Mouse (Mus musculus) embryonic stem cell, embryonic (primary cell): ENCODE results near the gene Gtf3c4.

Source experiments
- CTCF ChIA-PET, 4 experiments: fragments of 300-600 bp in 2 of 4; fragments of 350-600 bp in 2 of 4; sonication (Branson Sonifier 250); formaldehyde crosslinking; loops; one replicate each; lab custom pipeline; 2022; ENCODE audit warnings: inconsistent platforms in 2 of 4; lab: Charles Lee
- POLR2A ChIA-PET, 4 experiments: fragments of 300-600 bp in 2 of 4; fragments of 350-600 bp in 2 of 4; sonication (Branson Sonifier 250); formaldehyde crosslinking; loops; one replicate each; lab custom pipeline; 2022; ENCODE audit warnings: antibody characterized with exemption in 4 of 4, inconsistent platforms in 1 of 4; lab: Charles Lee

Gene Gtf3c4

DNA sequence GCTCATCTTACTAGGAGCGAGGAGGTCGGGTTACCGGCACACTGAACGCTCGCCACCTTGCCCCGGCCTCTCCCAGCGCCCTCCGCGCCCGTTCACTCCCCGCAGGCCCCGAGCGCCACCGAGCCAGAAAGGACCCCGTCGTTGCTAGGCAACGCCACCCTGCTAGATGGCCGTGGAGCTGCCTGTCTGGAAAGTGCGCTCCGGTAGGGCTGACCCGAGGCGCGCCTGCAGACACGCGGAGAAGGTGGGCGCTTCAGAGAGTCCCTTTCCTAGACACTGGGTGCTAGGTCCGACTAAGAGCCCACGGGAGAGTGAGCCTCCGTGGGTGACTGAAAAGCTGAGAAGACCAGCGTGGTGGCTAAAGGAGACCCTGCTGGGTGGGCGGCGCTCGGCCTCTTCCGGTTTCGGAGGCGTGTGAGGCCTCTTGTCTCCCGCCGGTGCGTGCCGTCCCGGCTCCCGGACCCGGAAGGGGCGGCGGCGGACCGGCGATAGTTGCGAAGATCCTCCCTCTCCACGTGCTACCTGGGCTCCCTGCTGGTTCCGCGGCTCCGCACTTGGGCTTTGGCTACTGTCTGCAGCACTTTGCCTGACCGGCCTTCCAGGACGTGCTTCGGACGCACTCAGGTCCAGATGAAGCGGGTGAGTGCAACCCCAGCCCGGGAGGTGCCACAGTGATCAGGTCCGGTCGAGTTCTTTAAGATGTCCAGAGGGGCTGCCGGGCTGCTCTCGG is at the start of gene Gtf3c4, which contains the start of gene Ddx31:
Gtf3c4 (minus strand) TSS at position 139 of the 730 bp plus-strand sequence.
Ddx31 (plus strand) TSS at position 185 of the 730 bp plus-strand sequence.
- CTCF ChIA-PET: interaction anchor here in 2 of 4 experiments (0.6 to 1.6 kb wide), 3 partner anchors 85 to 280 kb away, joined by 3 to 7 read pairs (median 4); no protein-coding TSS in a partner anchor
- POLR2A ChIA-PET: interaction anchor here (0.5 to 6.7 kb wide), 39 partner anchors 9 to 1081 kb away, joined by 3 to 36 read pairs (median 3); partner anchors contain the start of genes Ak8 (in 2 of the 4), Barhl1 (in 2 of the 4), Spaca9 (in 2 of the 4) and Gtf3c5 (in 1 of the 4)

DNA sequence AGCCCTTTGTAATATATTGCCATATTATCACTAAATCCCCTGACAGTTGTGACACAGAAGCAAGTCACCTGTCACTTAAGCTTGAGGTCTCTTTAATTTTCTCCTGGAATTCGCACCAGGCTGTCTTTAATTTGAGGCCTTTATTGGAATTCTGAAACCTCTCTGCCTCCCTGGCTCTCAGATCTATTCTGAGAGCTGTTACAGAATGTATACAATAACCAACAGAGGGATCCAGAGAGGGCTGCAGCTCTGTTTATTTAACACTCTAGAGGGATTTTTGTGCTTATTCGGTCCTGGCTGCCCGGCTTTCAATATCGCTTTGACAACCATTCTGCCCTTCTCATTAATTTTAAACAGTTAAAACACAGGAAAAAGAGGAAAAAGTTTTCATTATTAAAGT is 44.8 kb upstream of the Gtf3c4 start:
- ChIA-PET POLR2A (no interaction called here), CTCF (no interaction called here)

DNA sequence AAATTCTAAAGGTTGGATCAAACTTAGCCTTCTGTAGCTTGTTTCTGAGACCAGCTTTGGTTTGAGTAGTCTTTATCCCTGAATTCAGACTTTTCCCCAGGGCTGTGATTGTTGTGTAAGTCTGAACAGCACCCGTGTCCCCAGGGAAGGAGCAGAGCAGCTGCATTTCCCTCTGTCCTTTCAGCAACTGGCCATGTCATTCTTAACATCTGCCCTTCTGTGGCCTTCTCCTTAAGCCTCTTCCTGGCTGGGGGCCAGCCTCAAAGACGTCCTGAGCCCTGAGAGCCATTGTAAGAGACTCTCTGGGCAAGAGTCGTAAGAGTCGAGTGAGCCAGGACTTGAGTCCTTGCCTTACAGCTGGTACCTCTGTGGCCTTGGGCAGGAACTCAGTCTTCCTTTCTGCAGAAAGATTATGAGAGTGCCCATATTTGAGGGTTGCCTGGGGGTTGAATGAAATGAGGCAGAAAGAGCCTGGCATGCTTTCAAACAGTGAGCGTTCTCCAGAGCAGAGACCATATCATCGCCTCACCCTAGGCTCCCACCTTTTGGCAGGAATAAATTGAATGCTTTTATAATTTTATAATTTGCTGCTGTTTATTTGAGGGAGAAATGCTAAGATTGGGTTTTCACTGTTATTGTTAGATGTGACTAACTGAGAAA is 42.8 kb upstream of the Gtf3c4 start:
- POLR2A ChIA-PET: interaction anchor here in 1 of 4 experiments (0.6 kb wide), 1 partner anchor 31 kb away, joined by 3 read pairs; no protein-coding TSS in a partner anchor

DNA sequence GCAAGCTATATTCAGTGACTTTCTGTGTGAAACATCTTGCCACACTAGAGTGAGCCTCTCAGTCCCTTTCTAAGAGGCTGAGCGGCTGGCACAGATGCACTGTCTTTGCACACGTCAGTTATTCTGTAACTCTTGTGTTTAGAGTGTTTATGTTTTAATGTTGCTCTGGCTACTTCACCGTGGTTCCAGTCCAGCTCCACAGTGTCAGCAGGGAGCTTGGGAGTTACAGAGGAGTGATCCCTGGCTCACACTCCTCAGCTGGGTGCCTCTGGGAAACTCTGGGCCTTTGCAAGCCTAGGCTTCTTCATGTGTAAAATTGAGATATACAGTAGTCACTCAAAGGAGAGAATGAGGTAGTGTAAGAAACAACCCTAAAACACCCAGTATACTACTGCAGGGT is 41.9 kb upstream of the Gtf3c4 start:
- ChIA-PET POLR2A (no interaction called here), CTCF (no interaction called here)

More for the DNA sequence above, 42.8 kb upstream of the Gtf3c4 start:
- CTCF ChIA-PET: no interaction called here

DNA sequence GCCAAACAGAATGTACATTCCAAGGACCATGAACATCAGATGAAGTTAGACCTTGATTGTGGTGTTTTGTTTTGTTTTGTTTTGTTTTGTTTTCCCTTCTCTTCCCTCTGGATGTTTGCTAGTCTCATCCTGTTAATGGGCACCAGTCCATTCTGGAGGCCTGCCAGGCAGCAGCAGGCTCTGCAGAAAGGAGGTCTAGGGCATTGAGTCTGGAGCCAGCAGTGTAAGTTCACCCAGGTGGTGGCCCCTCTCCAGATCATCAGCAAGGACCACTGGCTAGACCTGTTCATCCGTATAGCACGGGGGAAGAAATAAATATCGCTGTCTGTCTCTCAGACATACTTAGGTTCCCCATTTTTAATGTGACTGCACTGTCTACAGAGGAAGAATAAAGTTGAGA is 41.1 kb upstream of the Gtf3c4 start:
- ChIA-PET CTCF (no interaction called here), POLR2A (no interaction called here)

DNA sequence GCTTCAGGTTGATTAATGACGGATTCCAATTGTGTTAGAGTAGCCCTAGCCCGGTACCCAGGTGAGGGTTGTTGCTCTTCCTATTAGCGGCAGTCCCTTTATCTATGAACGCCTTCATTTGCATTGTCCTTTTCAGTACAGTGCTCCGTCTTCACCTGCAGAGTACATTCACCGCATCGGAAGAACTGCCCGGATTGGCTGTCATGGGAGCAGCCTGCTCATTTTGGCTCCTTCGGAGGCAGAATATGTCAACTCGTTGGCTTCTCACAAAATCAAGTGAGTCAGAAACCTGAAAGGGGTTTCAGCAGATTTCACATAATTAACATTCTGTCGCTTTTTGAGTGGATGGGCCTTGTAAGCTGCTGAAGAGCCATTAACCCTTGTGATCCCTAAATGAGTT is 35.4 kb upstream of the Gtf3c4 start:
- POLR2A ChIA-PET: interaction anchor here in 1 of 4 experiments (1.6 kb wide), 1 partner anchor 11 kb away, joined by 5 read pairs; no protein-coding TSS in a partner anchor

DNA sequence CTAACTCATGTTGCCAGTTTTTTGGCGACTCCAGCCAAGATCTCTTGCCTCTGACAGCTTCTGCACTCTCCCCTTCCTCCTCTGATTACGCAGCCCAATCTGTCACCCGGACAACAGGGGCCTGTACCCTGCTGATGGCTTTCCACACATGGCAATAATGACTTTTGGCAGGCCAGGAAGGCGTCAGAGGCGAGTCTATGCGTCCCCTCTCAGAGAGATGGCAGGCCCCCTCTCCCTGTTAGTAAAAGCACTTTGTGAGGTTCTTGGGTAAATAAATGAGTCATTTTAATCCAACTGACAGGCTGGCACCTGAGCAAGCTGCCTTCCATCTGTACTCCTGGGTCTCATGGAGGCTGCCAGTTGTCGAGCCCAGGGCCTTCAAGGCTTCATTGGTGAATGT is 27.3 kb upstream of the Gtf3c4 start:
- ChIA-PET CTCF (no interaction called here), POLR2A (no interaction called here)

More for the DNA sequence above, 35.4 kb upstream of the Gtf3c4 start:
- CTCF ChIA-PET: no interaction called here

DNA sequence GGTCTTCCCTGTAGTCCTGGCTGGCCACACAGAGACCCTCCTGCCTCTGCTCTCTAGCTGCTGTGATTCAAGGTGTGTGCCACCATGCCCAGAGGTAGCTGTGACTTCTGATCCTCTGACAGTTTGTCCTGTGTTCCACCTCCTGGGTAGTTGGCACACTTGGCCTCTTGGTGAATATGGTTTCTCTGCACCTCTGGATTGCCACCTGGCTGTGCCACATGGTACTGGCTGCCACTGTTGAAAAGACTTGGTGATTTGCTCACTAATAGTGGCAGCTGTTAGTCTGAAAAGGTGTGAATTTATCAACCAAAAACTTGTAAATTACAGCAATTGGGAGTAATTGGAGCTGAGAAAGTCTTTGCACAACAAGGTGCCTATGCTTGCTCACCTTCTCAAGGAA is 23.7 kb upstream of the Gtf3c4 start:
- ChIA-PET CTCF (interaction anchor here in 1 of 4 experiments (0.6 kb wide), 1 partner anchor 212 kb away, joined by 3 read pairs; no protein-coding TSS in a partner anchor), POLR2A (interaction anchor here in 1 of 4 experiments (0.8 kb wide), 1 partner anchor 259 kb away, joined by 3 read pairs; no protein-coding TSS in a partner anchor)

DNA sequence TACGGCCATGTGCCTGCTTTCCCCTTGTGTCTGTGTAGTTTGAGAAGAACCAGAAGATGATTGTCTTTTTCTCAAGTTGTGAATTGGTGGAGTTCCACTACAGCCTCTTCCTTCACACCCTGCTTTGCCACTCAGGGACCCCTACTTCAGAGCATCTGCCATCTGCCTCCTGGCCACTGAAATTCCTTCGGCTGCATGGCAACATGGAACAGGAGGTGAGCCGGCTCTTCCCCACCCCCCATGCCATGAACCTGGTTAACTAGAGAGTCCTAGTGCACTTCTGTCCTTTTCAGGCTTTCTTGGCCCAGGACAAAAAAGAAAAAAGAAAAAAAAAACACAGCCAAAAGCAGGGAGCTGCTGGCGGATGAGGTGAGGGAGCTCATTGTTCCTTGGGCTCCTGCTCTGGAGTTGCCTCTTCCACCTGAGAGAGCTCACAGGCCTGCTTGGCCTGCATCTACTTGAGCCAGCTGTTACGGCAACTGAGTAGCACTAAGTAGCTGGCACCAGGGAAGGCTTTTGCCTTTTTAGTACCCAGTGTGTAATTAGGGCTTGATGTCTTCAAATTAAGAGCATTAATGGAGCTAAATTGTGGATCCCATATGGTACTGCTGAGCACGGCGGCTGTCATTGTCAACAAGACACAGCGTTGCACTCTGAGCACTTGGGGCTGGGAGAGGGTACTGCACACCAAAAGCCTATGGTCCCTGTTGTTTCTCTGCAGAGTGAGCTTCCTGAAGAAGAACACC is 20.7 kb upstream of the Gtf3c4 start:
- ChIA-PET POLR2A (interaction anchor here in 2 of 4 experiments (0.7 to 2.2 kb wide), 5 partner anchors 9 to 23 kb away, joined by 3 to 13 read pairs (median 3); partner anchors contain the start of genes Ddx31 (in 2 of the 2) and Gtf3c4 (in 2 of the 2)), CTCF (no interaction called here)

DNA sequence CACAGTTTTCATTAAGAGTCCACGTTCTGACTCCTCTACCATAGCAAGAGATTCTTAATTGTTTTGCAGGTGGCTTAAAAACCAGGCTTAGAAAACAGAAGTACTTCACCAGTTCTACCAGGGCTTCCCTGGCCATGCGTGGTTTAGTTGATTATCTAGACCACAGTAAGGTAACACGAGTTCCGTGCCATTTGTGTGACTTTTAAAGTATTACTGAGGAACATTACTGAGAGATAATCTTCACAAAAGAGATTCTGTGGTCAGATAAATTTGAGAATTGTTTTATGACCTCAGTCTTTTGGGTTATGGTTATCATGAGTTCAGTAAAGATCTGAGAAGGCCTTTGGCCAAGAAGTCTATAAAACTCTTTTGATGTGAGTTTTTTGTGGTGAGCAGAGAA is 19.1 kb upstream of the Gtf3c4 start:
- ChIA-PET POLR2A (interaction anchor here in 1 of 4 experiments (0.7 kb wide), 1 partner anchor 10 kb away, joined by 3 read pairs; no protein-coding TSS in a partner anchor), CTCF (no interaction called here)

DNA sequence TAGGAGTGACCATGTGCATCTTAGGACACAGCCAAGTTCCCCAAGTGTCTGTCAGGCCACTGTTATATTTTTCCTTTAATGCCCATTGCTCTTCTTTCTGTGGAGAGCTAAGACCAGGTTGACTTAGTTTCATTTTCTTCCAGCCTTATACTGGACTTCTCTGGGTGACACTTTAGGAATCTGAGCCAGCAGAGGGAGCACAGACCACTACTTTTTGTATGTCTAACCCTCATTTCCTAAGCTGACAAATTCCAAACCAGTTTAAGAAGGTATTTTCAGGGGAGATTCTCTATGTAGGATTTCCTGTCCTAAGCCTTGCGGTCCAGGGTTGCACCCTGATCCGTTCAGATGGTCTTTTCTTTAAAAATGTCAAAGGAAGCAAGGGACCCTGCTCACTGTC is 15.6 kb upstream of the Gtf3c4 start:
- POLR2A ChIA-PET: interaction anchor here in 1 of 4 experiments (0.5 to 3.5 kb wide), 3 partner anchors 9 to 362 kb away, joined by 3 to 10 read pairs (median 3); partner anchors contain the start of genes Ddx31 and Gtf3c4
- CTCF ChIA-PET: interaction anchor here in 2 of 4 experiments (0.6 kb wide), 2 partner anchors 64 to 186 kb away, joined by 3 to 4 read pairs; no protein-coding TSS in a partner anchor

DNA sequence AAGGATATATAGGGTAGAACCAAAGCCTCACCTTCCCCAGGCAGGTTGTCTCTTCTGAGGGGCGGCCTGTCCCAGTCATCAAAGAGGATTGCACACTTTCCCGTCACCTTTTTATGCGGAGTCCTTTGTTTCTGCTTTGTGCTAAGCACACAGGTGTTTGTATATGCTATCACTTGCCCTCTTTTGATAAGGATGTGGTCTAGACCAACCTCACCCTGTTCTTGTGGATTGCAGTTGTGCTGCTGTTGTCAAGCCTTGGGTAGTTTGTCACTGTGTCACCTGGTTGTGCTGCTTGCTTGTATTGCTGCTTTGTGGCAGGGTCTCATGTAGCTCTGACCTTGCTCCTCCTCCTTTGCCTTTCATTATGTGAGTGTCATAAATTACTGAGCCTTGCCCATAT is 12.4 kb upstream of the Gtf3c4 start:
- ChIA-PET CTCF (no interaction called here), POLR2A (interaction anchor here in 2 of 4 experiments (0.6 to 6.2 kb wide), 3 partner anchors 14 to 240 kb away, joined by 3 to 36 read pairs (median 4); partner anchors contain the start of genes Ddx31 (in 1 of the 2) and Gtf3c4 (in 1 of the 2))

DNA sequence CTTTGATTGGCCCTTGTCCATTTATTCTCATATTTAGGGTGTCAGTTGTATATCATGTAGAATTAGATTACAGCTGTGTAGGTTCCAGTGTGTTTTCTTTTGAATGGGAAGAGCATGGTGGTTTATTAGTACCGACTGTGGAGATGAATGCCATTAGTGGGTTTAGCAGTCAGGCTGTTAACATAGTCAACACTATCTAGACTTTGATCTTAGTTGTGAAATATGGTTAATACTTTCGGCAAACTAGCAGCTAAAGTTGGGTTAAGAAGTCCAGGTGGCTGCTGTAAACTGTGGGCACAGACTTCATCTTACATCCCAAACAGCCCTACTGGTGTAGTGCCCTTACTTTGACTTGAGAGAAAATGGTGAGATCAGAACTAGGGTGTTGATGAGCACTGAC is 8.7 kb upstream of the Gtf3c4 start:
- ChIA-PET POLR2A (interaction anchor here in 2 of 4 experiments (1.3 to 6.2 kb wide), 4 partner anchors 8 to 145 kb away, joined by 3 to 36 read pairs (median 15); partner anchors contain the start of genes Ddx31 (in 2 of the 2) and Gtf3c4 (in 2 of the 2)), CTCF (no interaction called here)

DNA sequence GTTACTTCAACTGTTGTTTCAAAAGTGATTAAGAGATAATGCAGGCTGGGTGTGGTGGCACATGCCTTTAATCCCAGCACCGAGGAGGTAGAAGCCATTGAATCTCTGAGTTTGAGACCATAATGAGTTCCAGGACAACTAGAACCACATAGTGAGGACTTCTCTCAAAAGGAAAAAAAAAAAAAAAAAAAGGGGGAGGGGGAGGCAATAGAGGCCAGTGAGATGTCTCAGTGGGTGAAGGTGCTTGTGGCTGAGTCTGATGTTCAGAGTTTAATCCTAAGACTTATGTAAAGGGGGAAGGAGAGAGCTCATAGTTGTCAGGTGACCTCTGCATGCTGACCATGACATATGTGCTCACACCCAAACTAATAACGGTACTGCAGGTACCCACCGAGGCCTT is 1.9 kb upstream of the Gtf3c4 start:
- ChIA-PET POLR2A (interaction anchor here in 2 of 4 experiments (0.5 to 3.1 kb wide), 3 partner anchors 19 to 1003 kb away, joined by 5 to 13 read pairs (median 7); no protein-coding TSS in a partner anchor), CTCF (interaction anchor here in 1 of 4 experiments (0.7 kb wide), 1 partner anchor 387 kb away, joined by 4 read pairs; no protein-coding TSS in a partner anchor)

DNA sequence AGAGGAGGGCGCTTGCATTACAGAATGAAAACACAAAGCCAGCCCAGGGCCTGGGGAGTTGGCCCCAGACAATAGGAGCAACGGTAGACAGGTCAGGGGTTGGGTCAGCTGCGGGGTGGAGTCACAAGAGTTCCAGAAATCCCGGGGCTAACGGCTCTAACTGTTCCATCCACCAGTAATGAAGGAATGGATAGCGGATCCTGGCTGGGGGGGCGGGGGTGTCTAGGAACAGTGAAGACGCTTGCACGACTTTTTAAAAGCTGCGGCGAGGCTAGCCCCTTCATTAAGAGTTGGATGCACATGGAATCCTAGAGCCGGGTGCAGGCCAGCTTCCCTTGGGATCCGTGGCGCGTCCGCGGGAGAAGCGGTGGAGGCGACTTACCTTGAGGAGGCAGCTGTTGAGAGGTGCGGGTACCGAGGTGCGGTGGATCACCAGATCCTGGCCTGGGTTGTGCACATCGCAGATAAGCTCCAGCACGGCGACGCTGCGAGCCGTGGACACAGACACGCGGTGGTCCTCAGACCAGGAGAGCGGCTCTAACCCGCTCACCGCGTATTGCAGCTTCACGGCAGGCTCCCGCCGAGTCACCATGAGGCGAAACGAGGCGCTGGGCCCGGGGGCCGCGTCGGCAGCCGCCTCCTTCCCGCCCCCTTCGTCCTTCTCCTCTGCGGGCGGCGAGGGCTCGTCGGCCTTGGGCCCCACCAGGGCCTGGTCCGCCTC is 499 bp downstream of the Gtf3c4 start:
- ChIA-PET CTCF (interaction anchor here in 2 of 4 experiments (0.6 to 1.6 kb wide), 3 partner anchors 84 to 281 kb away, joined by 3 to 7 read pairs (median 4); no protein-coding TSS in a partner anchor), POLR2A (interaction anchor here (0.7 to 6.7 kb wide), 36 partner anchors 9 to 911 kb away, joined by 3 to 36 read pairs (median 4); partner anchors contain the start of genes Ak8 (in 2 of the 4), Barhl1 (in 2 of the 4), Spaca9 (in 2 of the 4) and Gtf3c5 (in 1 of the 4))

DNA sequence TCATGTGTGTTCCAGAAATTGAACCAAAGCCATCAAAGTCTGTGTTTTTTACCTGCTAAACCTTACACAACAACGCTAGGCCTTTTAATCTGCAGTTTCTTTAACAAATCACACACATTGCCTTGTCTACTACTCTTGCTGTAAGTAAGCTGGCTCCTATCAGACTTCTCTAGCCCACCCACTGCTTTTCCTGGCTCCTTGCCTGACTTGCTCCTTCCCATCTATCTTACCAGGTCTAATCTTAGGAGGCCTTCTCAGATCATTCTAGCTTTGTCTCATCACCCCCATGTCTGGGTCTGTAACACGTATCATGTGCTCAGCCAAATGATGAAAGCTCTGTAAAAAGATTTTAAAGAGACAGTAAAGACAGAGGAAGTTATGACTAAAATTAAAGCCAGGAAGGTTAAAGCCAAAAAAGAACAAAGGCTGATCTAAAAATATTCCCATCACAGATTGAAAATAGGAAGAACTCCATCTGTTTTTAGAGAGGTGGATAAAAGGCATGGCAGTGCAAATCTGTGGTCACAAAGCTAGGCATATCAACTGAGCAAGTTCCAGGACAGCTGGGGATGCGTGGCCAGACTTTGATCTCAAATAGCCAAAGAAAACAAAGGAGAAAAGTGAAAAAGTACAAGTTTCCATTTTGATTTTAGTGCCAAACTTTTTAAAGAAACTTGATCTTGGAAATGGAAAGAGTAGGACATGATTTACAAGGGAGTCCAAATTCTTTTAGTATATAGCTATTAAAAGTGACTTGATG is 3.8 kb downstream of the Gtf3c4 start:
- ChIA-PET POLR2A (interaction anchor here in 1 of 4 experiments (0.7 to 6.7 kb wide), 4 partner anchors 10 to 80 kb away, joined by 3 to 36 read pairs (median 4); no protein-coding TSS in a partner anchor), CTCF (no interaction called here)
